Mouse (Mus musculus) limb, embryonic 11.5 days (tissue): ENCODE measurements around the gene Btrc. TPM values are rescaled to one million over a fixed set of nuclear protein-coding genes. Genes with fewer than 3 reads are reported as not detected.

ENCODE experiments used
- ATAC-seq: fragments of 200-750 bp; cut with Nextera tagmentation; 2 replicates; pipeline ENCODE4 v1.8.0; 2017; ENCODE audit warnings: low read depth; ENCODE audit not compliant: insufficient number of reproducible peaks, low FRiP score, low TSS enrichment
- DNase-seq: peaks from one replicate; pipeline ENCODE4 v3.0.0-alpha.2; 2015; ENCODE audit warnings: low spot score
- H3K27ac ChIP-seq: fragments of 300-500 bp; sonication (generic); replicated peaks from 2 replicates; pipeline ENCODE4 v1.5.1; 2014; ENCODE audit warnings: low read depth, mild to moderate bottlenecking, low read length
- H3K27me3 ChIP-seq: fragments of 300-500 bp; sonication (generic); 2 replicates; pipeline ENCODE4 v1.6.1; 2014; ENCODE audit warnings: mild to moderate bottlenecking, low read length, mixed read lengths; ENCODE audit not compliant: control insufficient read depth, insufficient read depth
- H3K36me3 ChIP-seq: fragments of 300-500 bp; sonication (generic); 2 replicates; pipeline ENCODE4 v1.6.1; 2014; ENCODE audit warnings: mild to moderate bottlenecking, low read length, moderate library complexity, mixed read lengths; ENCODE audit not compliant: control insufficient read depth, insufficient read depth
- H3K4me1 ChIP-seq: fragments of 300-500 bp; sonication (generic); 2 replicates; pipeline ENCODE4 v1.6.1; 2014; ENCODE audit warnings: low read length, mixed read lengths; ENCODE audit not compliant: control insufficient read depth, insufficient read depth
- H3K4me2 ChIP-seq: fragments of 300-500 bp; sonication (generic); 2 replicates; pipeline ENCODE4 v1.6.1; 2014; ENCODE audit warnings: low read depth, mild to moderate bottlenecking, moderate library complexity; ENCODE audit not compliant: severe bottlenecking
- H3K4me3 ChIP-seq: fragments of 300-500 bp; sonication (generic); 2 replicates; pipeline ENCODE4 v1.5.1; 2014; ENCODE audit warnings: low read depth, low read length
- H3K9ac ChIP-seq: fragments of 300-500 bp; sonication (generic); 2 replicates; pipeline ENCODE4 v1.6.1; 2014; ENCODE audit warnings: mild to moderate bottlenecking, low read length
- H3K9me3 ChIP-seq: fragments of 300-500 bp; sonication (generic); 2 replicates; pipeline ENCODE4 v1.6.1; 2016; ENCODE audit warnings: low read length; ENCODE audit not compliant: control insufficient read depth
- WGBS: fragments of 180-500 bp; shearing (Covaris S2); extraction: QIAGEN DNeasy Blood & Tissue Kit; methylation state at CpG from one replicate; pipeline ENCODE4 v1.1.7; 2014; 5-methylcytosine and 5-hydroxymethylcytosine counted together
- polyA plus RNA-seq: library from polyadenylated mRNA; unstranded; fragments of >200 nt; fragmentation: Nextera tagmentation; extraction: Ambion mirVana; gene quantifications from 2 replicates; pipeline ENCODE4 v1.2.1, GENCODE M21; 2014

Gene Btrc
- 52.4 and 56.1 TPM in 2 replicates for polyA plus RNA-seq

- H3K27ac ChIP-seq, result peak within 1 kb of the TSS; percentile 48; the same call in 1 of the 2 replicates
- peak within 1 kb of the TSS; percentile 68 for H3K4me2 ChIP-seq
- DNase-seq (peak; percentile 100), ATAC-seq (peak; percentile 96)
- H3K9me3 ChIP-seq, result no peaks in the 10 kb centered on the region
- H3K9ac ChIP-seq, result peak within 1 kb of the TSS; percentile 63
- H3K36me3 ChIP-seq, result no peaks in the 10 kb centered on the region
- H3K4me1 ChIP-seq, result peaks cover 7% of the 10 kb centered on the region; the same call in 1 of the 2 replicates
- H3K27me3 ChIP-seq, result no peaks in the 10 kb centered on the region
- under 1% methylated on average over 42 of the region's 42 CpGs for WGBS
- H3K4me3 ChIP-seq, result peak within 1 kb of the TSS; percentile 81
These were observed at the start of gene Btrc for GRCm38 (mm10) chr19:45363384-45363926. TSS of gene Btrc (plus strand) at chr19:45363734.

- no peaks in the 10 kb centered on the region for H3K36me3 ChIP-seq
- no peak overlapping the region for H3K4me3 ChIP-seq
- WGBS, result 37% methylated on average over 13 of the region's 13 CpGs
- H3K9ac ChIP-seq, result no peak overlapping the region
- ATAC-seq (no peak), DNase-seq (peak; percentile 36)
- H3K9me3 ChIP-seq, result no peaks in the 10 kb centered on the region
- no peaks in the 10 kb centered on the region for H3K27me3 ChIP-seq
- H3K4me2 ChIP-seq, result no peak overlapping the region
- 0 out of 2 replicates have a peak, but pooled peaks cover 6% of the 10 kb centered on the region for H3K4me1 ChIP-seq
- H3K27ac ChIP-seq, result no peak overlapping the region
These were observed 46.1 kb upstream of the Btrc start for GRCm38 (mm10) chr19:45317473-45317882.

DNA sequence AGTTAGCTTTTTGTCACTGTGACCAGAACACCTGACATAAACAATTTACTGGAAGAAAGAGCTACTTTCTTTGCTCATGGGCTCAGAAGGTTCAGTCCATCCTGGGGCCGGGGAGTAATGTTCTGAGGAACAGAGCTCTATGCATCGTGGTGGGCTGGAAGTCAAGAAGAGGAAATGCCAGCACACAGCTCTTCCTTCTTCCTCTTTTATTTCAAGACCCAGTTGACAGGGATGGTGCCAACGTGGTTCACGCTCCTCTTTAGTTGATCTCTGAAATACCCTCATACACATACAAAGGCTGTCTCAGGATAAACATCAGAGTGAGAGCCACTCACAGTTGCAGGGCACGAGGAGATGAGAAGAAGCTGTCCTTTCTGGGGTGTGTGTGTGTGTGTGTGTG is 42.5 kb upstream of the Btrc start:
- no peak overlapping the region for H3K4me3 ChIP-seq
- H3K4me2 ChIP-seq, result no peak overlapping the region
- no peaks in the 10 kb centered on the region for H3K27me3 ChIP-seq
- no peak overlapping the region for H3K9ac ChIP-seq
- DNase-seq (no peak), ATAC-seq (no peak)
- H3K36me3 ChIP-seq, result no peaks in the 10 kb centered on the region
- H3K9me3 ChIP-seq, result no peaks in the 10 kb centered on the region
- no peak overlapping the region for H3K27ac ChIP-seq
- H3K4me1 ChIP-seq, result 0 out of 2 replicates have a peak, but pooled peaks cover 2% of the 10 kb centered on the region
- WGBS, result 71% methylated on average over 5 of the region's 5 CpGs

DNA sequence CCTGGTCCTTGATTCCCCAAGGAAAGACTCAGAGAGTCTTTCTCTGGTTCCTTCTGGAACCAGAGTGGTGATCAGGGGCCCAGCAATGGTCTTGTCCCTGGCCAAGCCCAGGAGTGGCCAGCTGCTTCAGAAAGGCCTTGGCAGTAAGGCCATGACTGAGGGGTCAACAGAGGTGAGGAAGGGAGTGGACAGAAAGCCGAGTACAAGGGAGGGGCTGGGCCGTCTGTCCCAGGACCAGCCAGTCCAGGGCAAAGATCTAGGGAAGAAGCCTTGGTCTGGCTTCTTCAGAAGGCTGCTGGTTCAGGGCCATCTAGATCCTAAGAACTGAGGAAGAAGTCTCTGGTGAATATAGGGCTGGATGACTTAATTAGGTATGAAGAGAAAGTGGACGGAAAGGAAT is 34.5 kb upstream of the Btrc start:
- Histone ChIP-seq H3K27me3 (peaks cover 14% of the 10 kb centered on the region), H3K4me2 (no peak overlapping the region), H3K9me3 (no peaks in the 10 kb centered on the region), H3K36me3 (no peaks in the 10 kb centered on the region), H3K4me3 (no peak overlapping the region), H3K27ac (no peak overlapping the region), H3K4me1 (peaks cover 4% of the 10 kb centered on the region; the same call in 1 of the 2 replicates), H3K9ac (no peak overlapping the region)
- no peak for ATAC-seq
- DNase-seq, result no peak
- 40% methylated on average over 3 of the region's 3 CpGs for WGBS

DNA sequence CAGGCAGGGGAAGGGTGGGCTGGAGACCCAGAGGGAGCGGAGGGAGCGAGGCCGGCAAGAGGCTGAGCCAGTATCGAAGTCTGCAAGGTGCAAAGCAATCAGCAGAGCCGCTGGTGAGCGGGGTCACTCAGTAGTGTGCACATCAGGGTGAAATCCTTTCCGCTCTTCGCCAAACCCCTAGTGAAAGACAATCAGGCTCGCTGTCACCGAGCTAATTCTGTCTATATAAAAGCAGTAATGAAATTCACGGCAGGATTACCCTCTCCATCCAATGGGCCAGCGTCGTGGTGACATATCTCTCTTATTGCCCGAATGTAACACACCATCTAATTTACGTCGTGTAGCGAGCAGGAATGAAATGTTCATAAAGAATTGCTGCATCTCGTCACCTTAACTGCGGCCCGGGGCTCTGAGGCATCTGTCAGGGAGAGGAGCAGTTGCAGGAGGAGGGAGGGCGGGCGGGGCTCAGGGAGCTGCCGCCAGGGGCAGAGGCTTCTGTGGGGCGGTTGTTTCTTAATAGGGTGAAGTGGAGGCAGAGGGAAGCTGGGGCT is 33.7 kb upstream of the Btrc start:
- no peak for DNase-seq
- Histone ChIP-seq H3K27me3 (peaks cover 14% of the 10 kb centered on the region), H3K4me2 (peak overlapping the region; percentile 26), H3K36me3 (no peaks in the 10 kb centered on the region), H3K9ac (no peak overlapping the region), H3K9me3 (no peaks in the 10 kb centered on the region), H3K27ac (no peak overlapping the region), H3K4me3 (no peak overlapping the region), H3K4me1 (peaks cover 4% of the 10 kb centered on the region; the same call in 1 of the 2 replicates)
- ATAC-seq, result no peak
- WGBS, result 10% methylated on average over 24 of the region's 24 CpGs

- 75% methylated on average over 6 of the region's 6 CpGs for WGBS
These were observed 26.8 kb upstream of the Btrc start for GRCm38 (mm10) chr19:45336718-45337117.

GRCm38 (mm10) chr19:45338182-45338581 is 25.4 kb upstream of the Btrc start:
- no peak overlapping the region for H3K27ac ChIP-seq
- H3K9ac ChIP-seq, result no peak overlapping the region
- no peaks in the 10 kb centered on the region for H3K9me3 ChIP-seq
- H3K27me3 ChIP-seq, result no peaks in the 10 kb centered on the region
- no peak for ATAC-seq
- no peak overlapping the region for H3K4me3 ChIP-seq
- H3K36me3 ChIP-seq, result no peaks in the 10 kb centered on the region
- H3K4me1 ChIP-seq, result no peaks in the 10 kb centered on the region
- 73% methylated on average over 10 of the region's 10 CpGs for WGBS
- DNase-seq, result no peak
- H3K4me2 ChIP-seq, result no peak overlapping the region

More at GRCm38 (mm10) chr19:45336718-45337117, 26.8 kb upstream of the Btrc start:
- Histone ChIP-seq H3K9ac (no peak overlapping the region), H3K4me2 (no peak overlapping the region; the same call in 1 of the 2 replicates), H3K4me1 (no peaks in the 10 kb centered on the region), H3K27ac (no peak overlapping the region), H3K9me3 (no peaks in the 10 kb centered on the region), H3K27me3 (no peaks in the 10 kb centered on the region), H3K4me3 (no peak overlapping the region), H3K36me3 (no peaks in the 10 kb centered on the region)
- no peak for ATAC-seq
- DNase-seq, result no peak

- no peaks in the 10 kb centered on the region for H3K4me1 ChIP-seq
- no peaks in the 10 kb centered on the region for H3K36me3 ChIP-seq
- no peak overlapping the region for H3K9ac ChIP-seq
- WGBS, result 79% methylated on average over 5 of the region's 5 CpGs
- H3K9me3 ChIP-seq, result no peaks in the 10 kb centered on the region
- no peak overlapping the region for H3K27ac ChIP-seq
- H3K4me2 ChIP-seq, result no peak overlapping the region
- no peaks in the 10 kb centered on the region for H3K27me3 ChIP-seq
- no peak overlapping the region for H3K4me3 ChIP-seq
- ATAC-seq (no peak), DNase-seq (no peak)
These were observed 19.6 kb upstream of the Btrc start for GRCm38 (mm10) chr19:45343941-45344340.
